Mouse (Mus musculus) olfactory bulb, adult 2 months (tissue): ENCODE measurements around the gene Cbln1.

Source experiments
- CTCF ChIP-seq: fragments of 200-500 bp; IDR thresholded peaks from 2 replicates; pipeline ENCODE4 v1.5.1; 2012; ENCODE audit warnings: low read depth, mild to moderate bottlenecking, low read length, moderate library complexity; ENCODE audit not compliant: insufficient read depth
- POLR2A ChIP-seq: fragments of 200-500 bp; IDR thresholded peaks from 2 replicates; pipeline ENCODE4 v1.6.1; 2012; ENCODE audit warnings: mild to moderate bottlenecking, low read depth, low read length, moderate library complexity; ENCODE audit not compliant: insufficient read depth

GRCm38 (mm10) chr8:87452815-87453214 is 19.6 kb downstream of the Cbln1 start:
- TF ChIP-seq CTCF (no peak), POLR2A (no peak)
